Mouse (Mus musculus): ENCODE data around the gene 4632433K11Rik. TPM values are rescaled to one million over a fixed set of nuclear protein-coding genes. Genes with fewer than 3 reads are reported as not detected.

The 4632433K11Rik gene
- polyA plus RNA-seq, 1 experiment, result not detected

- Histone ChIP-seq H3K36me3 (ENCODE audit: control insufficient read depth, insufficient read depth) (peaks cover 48% of the 10 kb centered on the region), H3K4me3 (ENCODE audit: insufficient read depth, poor library complexity, severe bottlenecking) (no peak overlapping the region), H3K79me3 (ENCODE audit: low read depth) (peaks cover 53% of the 10 kb centered on the region), H3K27me3 (ENCODE audit: control insufficient read depth, insufficient read depth, insufficient read length) (no peaks in the 10 kb centered on the region), H3ac (ENCODE audit: control insufficient read depth, insufficient read length, low read depth) (no peak overlapping the region), H3K79me2 (ENCODE audit: control insufficient read depth, insufficient read depth) (peaks cover 75% of the 10 kb centered on the region)
- TF ChIP-seq CEBPB (IDR thresholded peaks at IDR 0.05; ENCODE audit: low read depth) (no peak), FOSL1 (IDR thresholded peaks at IDR 0.05; ENCODE audit: insufficient read depth, low read length, poor library complexity, severe bottlenecking) (no peak), MAX (IDR thresholded peaks at IDR 0.05) (no peak), MYOD1 (IDR thresholded peaks at IDR 0.05; ENCODE audit: control insufficient read depth, insufficient read length, low read depth) (no peak), USF1 (IDR thresholded peaks at IDR 0.05; ENCODE audit: low read depth) (no peak), MYOG (IDR thresholded peaks at IDR 0.05; ENCODE audit: control insufficient read depth, extremely low read depth, insufficient read length) (no peak), CTCF (IDR thresholded peaks at IDR 0.05; ENCODE audit: control insufficient read depth, insufficient read depth, insufficient read length) (no peak)
Measured at GRCm38 (mm10) chr7:5081939-5082338, 48.0 kb downstream of the 4632433K11Rik start.

- peaks cover 36% of the 10 kb centered on the region for H3K36me3 ChIP-seq (ENCODE audit: control insufficient read depth, insufficient read depth)
- peaks cover 84% of the 10 kb centered on the region for H3K79me2 ChIP-seq (ENCODE audit: control insufficient read depth, insufficient read depth)
- H3K27me3 ChIP-seq (ENCODE audit: control insufficient read depth, insufficient read depth, insufficient read length), result no peaks in the 10 kb centered on the region
- H3K4me3 ChIP-seq (ENCODE audit: insufficient read depth, poor library complexity, severe bottlenecking), result no peak overlapping the region
- TF ChIP-seq MAX (IDR thresholded peaks at IDR 0.05) (no peak), MYOD1 (IDR thresholded peaks at IDR 0.05; ENCODE audit: control insufficient read depth, insufficient read length, low read depth) (no peak), USF1 (IDR thresholded peaks at IDR 0.05; ENCODE audit: low read depth) (no peak), FOSL1 (IDR thresholded peaks at IDR 0.05; ENCODE audit: insufficient read depth, low read length, poor library complexity, severe bottlenecking) (no peak), CEBPB (IDR thresholded peaks at IDR 0.05; ENCODE audit: low read depth) (no peak), MYOG (IDR thresholded peaks at IDR 0.05; ENCODE audit: control insufficient read depth, extremely low read depth, insufficient read length) (no peak), CTCF (IDR thresholded peaks at IDR 0.05; ENCODE audit: control insufficient read depth, insufficient read depth, insufficient read length) (no peak)
- H3ac ChIP-seq (ENCODE audit: control insufficient read depth, insufficient read length, low read depth), result no peak overlapping the region
- H3K79me3 ChIP-seq (ENCODE audit: low read depth), result peaks cover 64% of the 10 kb centered on the region
Measured at GRCm38 (mm10) chr7:5083325-5084105, 49.6 kb downstream of the 4632433K11Rik start.

Other genes starting within 250 kb of the 4632433K11Rik start
- gene Tmem238, start 244.5 kb upstream of the 4632433K11Rik start, polyA plus RNA-seq (2012; fragmentation: generic; extraction: Trizol), result 22.9 TPM
- gene Rpl28, start 241.2 kb upstream of the 4632433K11Rik start, polyA plus RNA-seq (2012; fragmentation: generic; extraction: Trizol), result 3,556 TPM
- gene Ube2s, start 221.5 kb upstream of the 4632433K11Rik start, polyA plus RNA-seq (2012; fragmentation: generic; extraction: Trizol), result 599 TPM
- not detected for gene Shisa7, start 189.4 kb upstream of the 4632433K11Rik start, polyA plus RNA-seq (2012; fragmentation: generic; extraction: Trizol)
- gene Isoc2b, start 163.9 kb upstream of the 4632433K11Rik start, polyA plus RNA-seq (2012; fragmentation: generic; extraction: Trizol), result 0.32 TPM
- 3.7 TPM for gene Isoc2a, start 157.0 kb upstream of the 4632433K11Rik start, polyA plus RNA-seq (2012; fragmentation: generic; extraction: Trizol)
- gene Gm36210, start 127.6 kb upstream of the 4632433K11Rik start, polyA plus RNA-seq (2012; fragmentation: generic; extraction: Trizol), result not detected
- 9.0 TPM for gene Zfp628, start 118.9 kb upstream of the 4632433K11Rik start, polyA plus RNA-seq (2012; fragmentation: generic; extraction: Trizol)
- gene Nat14, start 112.1 kb upstream of the 4632433K11Rik start, polyA plus RNA-seq (2012; fragmentation: generic; extraction: Trizol), result 2.7 TPM
- gene Ssc5d, start 108.3 kb upstream of the 4632433K11Rik start, polyA plus RNA-seq (2012; fragmentation: generic; extraction: Trizol), result 3.7 TPM
- 0.06 TPM for gene Sbk2, start 69.7 kb upstream of the 4632433K11Rik start, polyA plus RNA-seq (2012; fragmentation: generic; extraction: Trizol)
- 0.02 TPM for gene Sbk3, start 63.0 kb upstream of the 4632433K11Rik start, polyA plus RNA-seq (2012; fragmentation: generic; extraction: Trizol)
- gene Zfp579, start 38.0 kb upstream of the 4632433K11Rik start, polyA plus RNA-seq (2012; fragmentation: generic; extraction: Trizol), result 10.1 TPM
- gene Zfp524, start 19.7 kb upstream of the 4632433K11Rik start, polyA plus RNA-seq (2012; fragmentation: generic; extraction: Trizol), result 12.9 TPM
- 30.6 TPM for gene Fiz1, start 19.4 kb upstream of the 4632433K11Rik start, polyA plus RNA-seq (2012; fragmentation: generic; extraction: Trizol)
- not detected for gene Gm44973, start 18.6 kb upstream of the 4632433K11Rik start, polyA plus RNA-seq (2012; fragmentation: generic; extraction: Trizol)
- gene Zfp865, start 13.7 kb upstream of the 4632433K11Rik start, polyA plus RNA-seq (2012; fragmentation: generic; extraction: Trizol), result 16.5 TPM
- 0.34 TPM for gene Ccdc106, start 13.6 kb upstream of the 4632433K11Rik start, polyA plus RNA-seq (2012; fragmentation: generic; extraction: Trizol)
- 1.5 TPM for gene Zfp784, start 4.3 kb downstream of the 4632433K11Rik start, polyA plus RNA-seq (2012; fragmentation: generic; extraction: Trizol)
- 13.7 TPM for gene Zfp580, start 17.4 kb downstream of the 4632433K11Rik start, polyA plus RNA-seq (2012; fragmentation: generic; extraction: Trizol)
- gene U2af2, start 28.0 kb downstream of the 4632433K11Rik start, polyA plus RNA-seq (2012; fragmentation: generic; extraction: Trizol), result 333 TPM
- gene Epn1, start 46.1 kb downstream of the 4632433K11Rik start, polyA plus RNA-seq (2012; fragmentation: generic; extraction: Trizol), result 102 TPM
- not detected for gene Rfpl4, start 82.8 kb downstream of the 4632433K11Rik start, polyA plus RNA-seq (2012; fragmentation: generic; extraction: Trizol)
- gene Rasl2-9, start 91.8 kb downstream of the 4632433K11Rik start, polyA plus RNA-seq (2012; fragmentation: generic; extraction: Trizol), result 0.05 TPM
- gene Vmn1r55, start 115.6 kb downstream of the 4632433K11Rik start, polyA plus RNA-seq (2012; fragmentation: generic; extraction: Trizol), result not detected
- gene Vmn1r56, start 162.6 kb downstream of the 4632433K11Rik start, polyA plus RNA-seq (2012; fragmentation: generic; extraction: Trizol), result not detected
- gene Vmn1r57, start 184.4 kb downstream of the 4632433K11Rik start, polyA plus RNA-seq (2012; fragmentation: generic; extraction: Trizol), result not detected